Mouse (Mus musculus): ENCODE data around the gene Celf2. TPM values are rescaled to one million over a fixed set of nuclear protein-coding genes. Genes with fewer than 3 reads are reported as not detected.

The Celf2 gene
- polyA plus RNA-seq, 1 experiment from 2014 or later: 52.6 TPM

DNA sequence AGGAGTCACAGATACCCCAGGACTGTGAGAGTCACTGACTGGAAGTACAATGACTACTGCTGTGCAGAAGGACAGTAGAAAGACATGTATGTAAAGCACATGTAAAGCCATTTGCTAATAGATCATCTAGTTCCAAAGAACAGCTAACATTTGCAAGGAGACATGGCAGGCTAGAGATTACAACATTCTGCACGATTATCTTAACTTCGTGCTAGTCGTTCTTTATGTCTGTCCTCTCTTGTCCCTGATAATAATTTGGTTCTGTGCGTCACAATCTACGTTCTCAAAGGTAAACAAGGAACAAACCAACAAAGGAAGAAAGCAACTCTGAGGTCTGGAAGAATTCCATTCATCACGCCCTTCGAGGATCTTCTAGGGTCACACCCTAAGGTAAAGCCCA, 805.0 kb downstream of the Celf2 start:
- H3K4me2 ChIP-seq (ENCODE audit: low read depth, low read length): no peak overlapping the region
- ATAC-seq (ENCODE audit: insufficient read depth, low FRiP score): no peak
- no peaks in the 10 kb centered on the region for H3K36me3 ChIP-seq (ENCODE audit: control insufficient read depth, insufficient read depth, low read length)
- no peak overlapping the region for H3K4me3 ChIP-seq (replicated peaks; ENCODE audit: low read length)
- H3K4me1 ChIP-seq (ENCODE audit: control insufficient read depth, insufficient read depth, low read length): no peaks in the 10 kb centered on the region
- H3K27me3 ChIP-seq (ENCODE audit: control insufficient read depth, insufficient read depth, low read length): no peaks in the 10 kb centered on the region
- H3K9ac ChIP-seq (ENCODE audit: low read length): no peak overlapping the region
- no peaks in the 10 kb centered on the region for H3K9me3 ChIP-seq (replicated peaks; ENCODE audit: control insufficient read depth, low read length)
- WGBS: 71% methylated on average over 7 of the region's 7 CpGs
- no peak overlapping the region for H3K27ac ChIP-seq (ENCODE audit: low read length)

DNA sequence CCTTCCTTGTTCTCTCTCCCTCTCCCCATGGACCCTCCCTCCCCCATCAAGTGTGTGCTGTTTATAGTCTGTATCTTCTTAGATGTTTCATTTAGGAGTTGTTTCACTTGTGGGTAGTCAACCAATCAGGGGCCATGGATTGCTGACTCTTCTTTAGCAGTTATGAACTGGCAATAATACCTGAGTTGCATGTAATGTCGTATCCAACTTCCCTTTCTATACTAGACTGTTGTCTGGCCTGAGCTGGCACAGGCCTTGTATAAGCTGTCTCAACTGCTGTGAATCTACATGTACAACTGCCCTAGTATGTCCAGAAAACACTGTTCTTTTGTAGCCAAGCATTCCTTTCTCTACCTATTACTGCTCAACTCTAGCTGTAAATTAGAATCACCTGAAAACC, 813.0 kb downstream of the Celf2 start:
- no peak overlapping the region for H3K4me3 ChIP-seq (replicated peaks; ENCODE audit: low read length)
- ATAC-seq (ENCODE audit: insufficient read depth, low FRiP score): no peak
- H3K4me1 ChIP-seq (ENCODE audit: control insufficient read depth, insufficient read depth, low read length): no peaks in the 10 kb centered on the region
- H3K9me3 ChIP-seq (replicated peaks; ENCODE audit: control insufficient read depth, low read length): no peaks in the 10 kb centered on the region
- no peak overlapping the region for H3K4me2 ChIP-seq (ENCODE audit: low read depth, low read length)
- WGBS: 74% methylated on average over 1 of the region's 1 CpGs
- no peaks in the 10 kb centered on the region for H3K36me3 ChIP-seq (ENCODE audit: control insufficient read depth, insufficient read depth, low read length)
- H3K27me3 ChIP-seq (ENCODE audit: control insufficient read depth, insufficient read depth, low read length): no peaks in the 10 kb centered on the region
- no peak overlapping the region for H3K27ac ChIP-seq (ENCODE audit: low read length)
- H3K9ac ChIP-seq (ENCODE audit: low read length): no peak overlapping the region

DNA sequence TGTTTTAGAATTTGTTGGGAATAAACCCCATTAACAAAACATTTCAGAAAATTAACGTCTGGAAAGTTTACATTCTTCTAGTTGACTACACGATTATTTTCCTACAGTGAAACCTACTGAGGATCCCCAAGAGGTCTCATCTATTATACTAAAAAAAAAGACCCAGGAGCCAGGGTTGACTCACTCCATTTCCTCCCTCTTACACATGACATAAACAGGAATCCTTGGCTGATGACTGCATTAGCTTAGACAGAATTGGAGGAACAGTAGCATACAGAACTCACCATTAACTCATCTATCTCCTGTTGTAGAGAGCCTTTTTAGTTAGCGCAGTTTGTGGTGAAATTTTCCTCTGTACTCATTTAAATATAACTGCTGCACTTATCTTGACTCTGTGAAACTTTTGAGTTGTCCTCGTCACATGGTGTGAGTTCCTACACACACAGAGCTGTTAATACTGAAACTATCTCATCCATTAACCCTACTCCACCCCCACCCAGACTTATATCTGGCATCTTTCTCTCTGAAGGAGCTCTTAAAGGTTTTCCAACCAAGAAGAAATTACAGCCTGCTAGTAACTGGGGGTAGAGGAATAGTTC, 813.9 kb downstream of the Celf2 start:
- Histone ChIP-seq H3K4me1 (ENCODE audit: control insufficient read depth, insufficient read depth, low read length) (no peaks in the 10 kb centered on the region), H3K36me3 (ENCODE audit: control insufficient read depth, insufficient read depth, low read length) (no peaks in the 10 kb centered on the region), H3K4me2 (ENCODE audit: low read depth, low read length) (no peak overlapping the region), H3K9me3 (replicated peaks; ENCODE audit: control insufficient read depth, low read length) (no peaks in the 10 kb centered on the region), H3K27me3 (ENCODE audit: control insufficient read depth, insufficient read depth, low read length) (no peaks in the 10 kb centered on the region), H3K9ac (ENCODE audit: low read length) (no peak overlapping the region), H3K4me3 (replicated peaks; ENCODE audit: low read length) (no peak overlapping the region), H3K27ac (ENCODE audit: low read length) (no peak overlapping the region)
- no peak for ATAC-seq (ENCODE audit: insufficient read depth, low FRiP score)
- WGBS: 47% methylated on average over 4 of the region's 4 CpGs

- Histone ChIP-seq H3K4me1 (ENCODE audit: control insufficient read depth, insufficient read depth, low read length) (no peaks in the 10 kb centered on the region), H3K4me2 (ENCODE audit: low read depth, low read length) (no peak overlapping the region), H3K4me3 (replicated peaks; ENCODE audit: low read length) (no peak overlapping the region), H3K9me3 (replicated peaks; ENCODE audit: control insufficient read depth, low read length) (no peaks in the 10 kb centered on the region), H3K36me3 (ENCODE audit: control insufficient read depth, insufficient read depth, low read length) (no peaks in the 10 kb centered on the region), H3K27me3 (ENCODE audit: control insufficient read depth, insufficient read depth, low read length) (no peaks in the 10 kb centered on the region), H3K27ac (ENCODE audit: low read length) (no peak overlapping the region), H3K9ac (ENCODE audit: low read length) (no peak overlapping the region)
- 52% methylated on average over 2 of the region's 2 CpGs for WGBS
- ATAC-seq (ENCODE audit: insufficient read depth, low FRiP score): no peak
These were observed 819.7 kb downstream of the Celf2 start for GRCm38 (mm10) chr2:6689689-6690088.

DNA sequence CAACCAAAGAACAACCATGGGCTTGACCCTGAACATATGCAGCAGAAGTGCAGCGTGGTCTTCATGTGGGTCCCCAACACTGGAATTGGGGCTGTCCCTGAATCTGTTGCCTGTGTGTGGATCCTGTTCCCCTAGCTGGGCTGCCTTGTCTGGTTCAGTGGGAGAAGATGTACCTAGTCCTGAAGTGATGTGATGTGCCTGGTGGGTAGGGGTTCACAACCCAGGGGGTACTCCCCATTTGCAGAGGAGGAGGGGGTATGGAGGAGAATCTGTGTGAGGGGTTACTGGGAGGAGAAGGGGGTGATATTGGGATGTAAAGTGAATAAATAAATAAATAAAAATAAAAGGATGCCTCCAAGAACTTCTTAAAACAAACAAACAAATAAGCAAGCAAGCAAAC, 831.1 kb downstream of the Celf2 start:
- H3K9ac ChIP-seq (ENCODE audit: low read length): no peak overlapping the region
- no peak overlapping the region for H3K27ac ChIP-seq (ENCODE audit: low read length)
- no peak overlapping the region for H3K4me3 ChIP-seq (replicated peaks; ENCODE audit: low read length)
- H3K36me3 ChIP-seq (ENCODE audit: control insufficient read depth, insufficient read depth, low read length): no peaks in the 10 kb centered on the region
- no peaks in the 10 kb centered on the region for H3K27me3 ChIP-seq (ENCODE audit: control insufficient read depth, insufficient read depth, low read length)
- 96% methylated on average over 1 of the region's 1 CpGs for WGBS
- no peaks in the 10 kb centered on the region for H3K9me3 ChIP-seq (replicated peaks; ENCODE audit: control insufficient read depth, low read length)
- H3K4me2 ChIP-seq (ENCODE audit: low read depth, low read length): no peak overlapping the region
- no peak for ATAC-seq (ENCODE audit: insufficient read depth, low FRiP score)
- no peaks in the 10 kb centered on the region for H3K4me1 ChIP-seq (ENCODE audit: control insufficient read depth, insufficient read depth, low read length)

GRCm38 (mm10) chr2:6677457-6677856, 831.9 kb downstream of the Celf2 start:
- H3K9ac ChIP-seq (ENCODE audit: low read length): no peak overlapping the region
- H3K4me3 ChIP-seq (replicated peaks; ENCODE audit: low read length): no peak overlapping the region
- H3K9me3 ChIP-seq (replicated peaks; ENCODE audit: control insufficient read depth, low read length): no peaks in the 10 kb centered on the region
- H3K27me3 ChIP-seq (ENCODE audit: control insufficient read depth, insufficient read depth, low read length): no peaks in the 10 kb centered on the region
- no peaks in the 10 kb centered on the region for H3K4me1 ChIP-seq (ENCODE audit: control insufficient read depth, insufficient read depth, low read length)
- H3K4me2 ChIP-seq (ENCODE audit: low read depth, low read length): no peak overlapping the region
- H3K27ac ChIP-seq (ENCODE audit: low read length): no peak overlapping the region
- no peaks in the 10 kb centered on the region for H3K36me3 ChIP-seq (ENCODE audit: control insufficient read depth, insufficient read depth, low read length)
- no peak for ATAC-seq (ENCODE audit: insufficient read depth, low FRiP score)

DNA sequence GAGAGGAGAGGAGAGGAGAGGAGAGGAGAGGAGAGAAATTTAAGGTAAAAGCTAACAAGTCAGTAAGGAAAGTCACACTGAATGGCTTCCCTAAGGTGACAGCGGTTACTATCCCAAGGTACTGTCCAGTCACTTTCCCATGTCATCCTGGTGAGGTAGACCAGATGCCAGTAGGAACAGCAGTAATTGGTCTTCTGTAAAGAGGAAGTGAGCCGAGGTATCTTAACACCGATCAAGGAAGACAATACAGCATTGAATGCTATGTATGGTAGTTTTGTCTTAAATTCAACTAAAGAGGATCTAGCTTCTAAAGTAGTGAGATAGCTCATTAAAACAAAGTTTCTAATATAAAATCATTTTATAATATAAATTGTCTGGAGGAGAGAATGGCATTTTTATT, 835.0 kb downstream of the Celf2 start:
- Histone ChIP-seq H3K4me1 (ENCODE audit: control insufficient read depth, insufficient read depth, low read length) (no peaks in the 10 kb centered on the region), H3K4me2 (ENCODE audit: low read depth, low read length) (no peak overlapping the region), H3K27ac (ENCODE audit: low read length) (no peak overlapping the region), H3K9me3 (replicated peaks; ENCODE audit: control insufficient read depth, low read length) (no peaks in the 10 kb centered on the region), H3K9ac (ENCODE audit: low read length) (no peak overlapping the region), H3K27me3 (ENCODE audit: control insufficient read depth, insufficient read depth, low read length) (no peaks in the 10 kb centered on the region), H3K4me3 (replicated peaks; ENCODE audit: low read length) (no peak overlapping the region), H3K36me3 (ENCODE audit: control insufficient read depth, insufficient read depth, low read length) (no peaks in the 10 kb centered on the region)
- no peak for ATAC-seq (ENCODE audit: insufficient read depth, low FRiP score)
- WGBS: 85% methylated on average over 3 of the region's 3 CpGs

- Histone ChIP-seq H3K9me3 (replicated peaks; ENCODE audit: control insufficient read depth, low read length) (no peaks in the 10 kb centered on the region), H3K4me1 (ENCODE audit: control insufficient read depth, insufficient read depth, low read length) (no peaks in the 10 kb centered on the region), H3K4me2 (ENCODE audit: low read depth, low read length) (no peak overlapping the region), H3K27ac (ENCODE audit: low read length) (no peak overlapping the region), H3K4me3 (replicated peaks; ENCODE audit: low read length) (no peak overlapping the region), H3K36me3 (ENCODE audit: control insufficient read depth, insufficient read depth, low read length) (no peaks in the 10 kb centered on the region), H3K27me3 (ENCODE audit: control insufficient read depth, insufficient read depth, low read length) (no peaks in the 10 kb centered on the region), H3K9ac (ENCODE audit: low read length) (no peak overlapping the region)
- no peak for ATAC-seq (ENCODE audit: insufficient read depth, low FRiP score)
- WGBS: 84% methylated on average over 3 of the region's 3 CpGs
These were observed 835.9 kb downstream of the Celf2 start for GRCm38 (mm10) chr2:6673418-6673817.

DNA sequence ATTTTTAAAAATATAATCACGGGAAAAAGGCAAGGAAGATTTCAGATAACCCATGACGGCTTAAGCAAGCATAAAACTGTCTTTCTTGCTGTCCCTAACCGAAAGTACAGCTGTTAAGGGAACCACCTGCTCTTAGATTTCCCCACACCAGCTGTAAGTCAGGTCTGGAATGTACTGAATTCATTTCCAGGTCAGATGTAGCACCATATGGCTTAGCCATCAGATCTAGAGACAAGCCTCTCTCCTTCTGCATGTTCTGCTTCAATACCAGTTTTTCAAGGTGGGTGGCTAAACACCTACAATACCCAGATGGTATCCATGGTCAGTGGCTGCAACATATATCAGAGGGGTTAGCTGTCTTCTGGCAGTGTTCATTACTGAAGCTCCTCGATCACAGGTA, 841.8 kb downstream of the Celf2 start:
- H3K27ac ChIP-seq (ENCODE audit: low read length): no peak overlapping the region
- no peaks in the 10 kb centered on the region for H3K36me3 ChIP-seq (ENCODE audit: control insufficient read depth, insufficient read depth, low read length)
- ATAC-seq (ENCODE audit: insufficient read depth, low FRiP score): no peak
- WGBS: 72% methylated on average over 4 of the region's 4 CpGs
- H3K4me3 ChIP-seq (replicated peaks; ENCODE audit: low read length): no peak overlapping the region
- H3K9ac ChIP-seq (ENCODE audit: low read length): no peak overlapping the region
- no peaks in the 10 kb centered on the region for H3K4me1 ChIP-seq (ENCODE audit: control insufficient read depth, insufficient read depth, low read length)
- no peaks in the 10 kb centered on the region for H3K9me3 ChIP-seq (replicated peaks; ENCODE audit: control insufficient read depth, low read length)
- H3K27me3 ChIP-seq (ENCODE audit: control insufficient read depth, insufficient read depth, low read length): no peaks in the 10 kb centered on the region
- no peak overlapping the region for H3K4me2 ChIP-seq (ENCODE audit: low read depth, low read length)

- Histone ChIP-seq H3K36me3 (ENCODE audit: control insufficient read depth, insufficient read depth, low read length) (no peaks in the 10 kb centered on the region), H3K9ac (ENCODE audit: low read length) (no peak overlapping the region), H3K27me3 (ENCODE audit: control insufficient read depth, insufficient read depth, low read length) (no peaks in the 10 kb centered on the region), H3K27ac (ENCODE audit: low read length) (no peak overlapping the region), H3K4me2 (ENCODE audit: low read depth, low read length) (no peak overlapping the region), H3K4me1 (ENCODE audit: control insufficient read depth, insufficient read depth, low read length) (no peaks in the 10 kb centered on the region), H3K4me3 (replicated peaks; ENCODE audit: low read length) (no peak overlapping the region), H3K9me3 (replicated peaks; ENCODE audit: control insufficient read depth, low read length) (no peaks in the 10 kb centered on the region)
- no peak for ATAC-seq (ENCODE audit: insufficient read depth, low FRiP score)
- WGBS: 72% methylated on average over 4 of the region's 4 CpGs
These were observed 849.5 kb downstream of the Celf2 start for GRCm38 (mm10) chr2:6659834-6660233.
